Mouse (Mus musculus): ENCODE data around the gene Zfp354b. TPM values are rescaled to one million over a fixed set of nuclear protein-coding genes. Genes with fewer than 3 reads are reported as not detected.

Zfp354b gene
- total and polyA plus RNA-seq, 2 experiments from 2014 or later = 0.52 to 2.3 TPM

DNA sequence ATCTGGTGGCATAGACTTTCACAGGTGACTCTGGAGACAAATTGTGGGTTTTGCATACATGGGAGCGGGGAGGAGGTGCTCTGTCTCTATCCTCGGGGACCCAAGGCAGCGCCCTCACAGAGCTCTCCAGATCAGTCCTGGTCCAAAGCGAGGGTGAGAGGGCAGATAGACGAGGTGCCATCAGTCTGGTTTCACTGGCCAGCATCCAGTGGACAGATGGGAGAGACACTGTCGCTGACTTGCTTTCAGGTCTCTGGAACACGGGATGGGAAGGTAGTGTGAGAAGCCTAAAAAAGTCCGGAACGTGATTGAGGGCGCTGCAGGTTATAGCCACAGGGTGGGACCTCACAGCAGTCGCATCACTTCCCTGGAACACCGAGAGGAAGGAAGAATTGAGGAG is 11.0 kb upstream of the Zfp354b start:
- H3K4me3 ChIP-seq (ENCODE audit: low read length) = no peak overlapping the region
- DNase-seq (ENCODE audit: low spot score) = no peak
- H3K4me2 ChIP-seq (ENCODE audit: low read depth, low read length) = no peak overlapping the region
- no peak overlapping the region for H3K9ac ChIP-seq (replicated peaks; ENCODE audit: low read length)
- no peaks in the 10 kb centered on the region for H3K36me3 ChIP-seq (ENCODE audit: insufficient read depth, low read length)
- whole genome bisulfite sequencing = 65% methylated on average over 12 of the region's 12 CpGs
- H3K9me3 ChIP-seq (ENCODE audit: low read length) = no peaks in the 10 kb centered on the region
- ATAC-seq = no peak
- no peaks in the 10 kb centered on the region for H3K27me3 ChIP-seq (ENCODE audit: insufficient read depth, low read length)
- TF ChIP-seq CTCF (IDR thresholded peaks at IDR 0.05; ENCODE audit: low read depth) = no peak
- no peaks in the 10 kb centered on the region for H3K4me1 ChIP-seq (ENCODE audit: insufficient read depth, low read length)
- no peak overlapping the region for H3K27ac ChIP-seq

DNA sequence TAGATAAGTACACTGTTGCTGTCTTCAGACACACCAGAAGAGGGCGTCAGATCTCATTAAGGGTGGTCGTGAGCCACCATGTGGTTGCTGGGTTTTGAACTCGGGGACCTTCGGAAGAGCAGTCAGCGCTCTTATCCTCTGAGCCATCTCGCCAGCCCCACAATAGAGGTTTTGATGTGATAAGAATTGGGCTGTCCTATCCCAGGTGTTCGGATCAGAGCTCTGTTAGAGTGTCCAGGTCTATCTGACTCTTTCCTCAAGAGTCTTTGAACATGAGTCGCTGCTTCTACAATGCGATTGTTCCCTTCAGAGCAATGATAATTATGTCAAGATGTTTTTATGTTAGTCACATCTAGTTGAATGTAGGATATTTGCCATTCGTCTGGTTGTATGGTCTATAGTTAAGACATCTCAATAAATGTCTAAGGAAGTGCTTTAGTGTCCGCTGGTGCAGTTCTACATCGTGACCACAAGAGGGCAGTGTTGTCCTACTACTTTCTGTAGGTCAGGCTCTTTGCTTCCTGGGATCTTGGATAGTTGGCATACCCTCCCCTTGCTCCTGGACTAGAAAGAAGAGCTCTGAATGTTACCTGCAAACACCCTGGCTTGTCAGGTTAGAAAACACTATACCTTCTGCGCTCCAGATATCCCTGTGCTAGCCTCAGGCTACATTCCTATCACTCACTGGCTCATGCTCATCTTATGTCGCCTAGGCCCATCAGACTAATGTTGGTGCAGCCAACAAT is 8.4 kb upstream of the Zfp354b start:
- H3K36me3 ChIP-seq (ENCODE audit: insufficient read depth, low read length) = no peaks in the 10 kb centered on the region
- peak; percentile 98 for TF ChIP-seq CTCF (IDR thresholded peaks at IDR 0.05; ENCODE audit: low read depth)
- WGBS = 37% methylated on average over 14 of the region's 14 CpGs
- H3K9me3 ChIP-seq (ENCODE audit: low read length) = no peaks in the 10 kb centered on the region
- H3K27me3 ChIP-seq (ENCODE audit: insufficient read depth, low read length) = no peaks in the 10 kb centered on the region
- H3K27ac ChIP-seq = no peak overlapping the region
- no peak overlapping the region for H3K9ac ChIP-seq (replicated peaks; ENCODE audit: low read length)
- DNase-seq (ENCODE audit: low spot score) (peak; percentile 90), ATAC-seq (peak; percentile 74)
- no peak overlapping the region for H3K4me2 ChIP-seq (ENCODE audit: low read depth, low read length)
- no peak overlapping the region for H3K4me3 ChIP-seq (ENCODE audit: low read length)
- H3K4me1 ChIP-seq (ENCODE audit: insufficient read depth, low read length) = no peaks in the 10 kb centered on the region

DNA sequence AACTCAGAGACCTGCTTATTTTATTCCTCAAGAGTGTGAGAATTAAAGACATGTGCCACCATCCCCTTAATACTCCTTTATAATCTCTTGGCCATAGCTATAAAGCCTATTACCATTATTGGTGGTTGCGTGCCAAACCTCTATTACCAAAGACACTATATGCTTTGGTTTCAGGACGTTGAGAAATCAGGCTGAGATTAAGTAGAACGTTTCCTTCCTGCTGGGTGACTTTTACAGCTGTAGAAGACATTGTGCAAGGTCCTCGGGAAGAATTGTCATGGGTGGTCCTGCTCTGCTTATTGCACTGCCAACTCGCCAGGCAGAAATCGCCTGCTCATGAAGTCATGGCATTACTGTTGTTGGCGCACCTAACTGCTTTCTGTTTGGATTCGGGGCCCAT is 7.0 kb upstream of the Zfp354b start:
- Histone ChIP-seq H3K4me2 (ENCODE audit: low read depth, low read length) (no peak overlapping the region), H3K4me1 (ENCODE audit: insufficient read depth, low read length) (no peaks in the 10 kb centered on the region), H3K9ac (replicated peaks; ENCODE audit: low read length) (no peak overlapping the region), H3K36me3 (ENCODE audit: insufficient read depth, low read length) (no peaks in the 10 kb centered on the region), H3K4me3 (ENCODE audit: low read length) (no peak overlapping the region), H3K27ac (no peak overlapping the region), H3K27me3 (ENCODE audit: insufficient read depth, low read length) (no peaks in the 10 kb centered on the region), H3K9me3 (ENCODE audit: low read length) (no peaks in the 10 kb centered on the region)
- WGBS = 79% methylated on average over 8 of the region's 8 CpGs
- TF ChIP-seq CTCF (IDR thresholded peaks at IDR 0.05; ENCODE audit: low read depth) = no peak
- no peak for ATAC-seq
- no peak for DNase-seq (ENCODE audit: low spot score)

GRCm38 (mm10) chr11:50932040-50932439 is 607 bp upstream of the Zfp354b start:
- no peak for TF ChIP-seq CTCF (IDR thresholded peaks at IDR 0.05; ENCODE audit: low read depth)
- DNase-seq (ENCODE audit: low spot score) = no peak
- 78% methylated on average over 1 of the region's 1 CpGs for WGBS
- Histone ChIP-seq H3K4me2 (ENCODE audit: low read depth, low read length) (peak overlapping the region; percentile 96), H3K4me3 (ENCODE audit: low read length) (no peak overlapping the region; the same call in 1 of the 2 replicates), H3K27ac (peak overlapping the region; percentile 84; the same call in 1 of the 2 replicates), H3K9ac (replicated peaks; ENCODE audit: low read length) (no peak overlapping the region), H3K27me3 (ENCODE audit: insufficient read depth, low read length) (no peaks in the 10 kb centered on the region), H3K36me3 (ENCODE audit: insufficient read depth, low read length) (no peaks in the 10 kb centered on the region), H3K4me1 (ENCODE audit: insufficient read depth, low read length) (peaks cover 3% of the 10 kb centered on the region; the same call in 1 of the 2 replicates), H3K9me3 (ENCODE audit: low read length) (no peaks in the 10 kb centered on the region)
- ATAC-seq = no peak

DNA sequence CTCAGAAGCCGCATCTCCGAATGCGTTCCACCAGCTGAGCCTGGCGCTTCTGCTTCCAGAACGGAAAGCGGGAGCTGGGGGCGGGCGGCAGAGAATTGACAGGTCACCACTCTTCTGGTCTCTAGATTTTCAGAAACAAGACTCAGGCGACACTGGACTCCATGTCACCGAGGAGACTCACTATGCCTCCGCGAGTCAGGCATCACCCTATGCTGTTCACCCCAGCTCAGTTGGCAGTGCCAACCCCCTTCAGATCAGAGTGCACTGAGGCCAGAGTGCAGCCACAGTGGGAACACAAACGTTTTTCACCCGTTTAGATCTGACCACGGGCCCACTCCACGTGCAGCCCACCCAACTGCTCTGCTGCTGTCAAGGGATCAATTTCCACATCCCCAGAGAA is 412 bp downstream of the Zfp354b start:
- ATAC-seq (peak; percentile 63), DNase-seq (ENCODE audit: low spot score) (peak; percentile 38)
- Histone ChIP-seq H3K4me2 (ENCODE audit: low read depth, low read length) (peak overlapping the region; percentile 96), H3K4me3 (ENCODE audit: low read length) (peak overlapping the region; percentile 70), H3K9me3 (ENCODE audit: low read length) (no peaks in the 10 kb centered on the region), H3K27ac (peak overlapping the region; percentile 84), H3K36me3 (ENCODE audit: insufficient read depth, low read length) (no peaks in the 10 kb centered on the region), H3K27me3 (ENCODE audit: insufficient read depth, low read length) (no peaks in the 10 kb centered on the region), H3K4me1 (ENCODE audit: insufficient read depth, low read length) (peaks cover 3% of the 10 kb centered on the region; the same call in 1 of the 2 replicates), H3K9ac (replicated peaks; ENCODE audit: low read length) (peak overlapping the region; percentile 69)
- TF ChIP-seq CTCF (IDR thresholded peaks at IDR 0.05; ENCODE audit: low read depth) = no peak
- WGBS = 0% methylated on average over 16 of the region's 16 CpGs

- Histone ChIP-seq H3K27me3 (ENCODE audit: insufficient read depth, low read length) (no peaks in the 10 kb centered on the region), H3K9ac (replicated peaks; ENCODE audit: low read length) (peak overlapping the region; percentile 69), H3K9me3 (ENCODE audit: low read length) (no peaks in the 10 kb centered on the region), H3K27ac (peak overlapping the region; percentile 84), H3K36me3 (ENCODE audit: insufficient read depth, low read length) (no peaks in the 10 kb centered on the region), H3K4me2 (ENCODE audit: low read depth, low read length) (peak overlapping the region; percentile 96), H3K4me3 (ENCODE audit: low read length) (peak overlapping the region; percentile 70), H3K4me1 (ENCODE audit: insufficient read depth, low read length) (peaks cover 3% of the 10 kb centered on the region; the same call in 1 of the 2 replicates)
- 23% methylated on average over 14 of the region's 14 CpGs for WGBS
- ATAC-seq (no peak), DNase-seq (ENCODE audit: low spot score) (peak; percentile 39)
- TF ChIP-seq CTCF (IDR thresholded peaks at IDR 0.05; ENCODE audit: low read depth) = no peak
Measured at GRCm38 (mm10) chr11:50930469-50931014, 891 bp downstream of the Zfp354b start.

All from hindbrain, postnatal 0 days (tissue).